In genomic region chr13:75900928-75901327, GRCm38 (mm10) we compare ENCODE assay signal across 7 mouse cellular contexts. TPM values are rescaled to one million over a fixed set of nuclear protein-coding genes. Genes with fewer than 3 reads are reported as not detected.
DNase-seq lines count a peak whose midpoint lies in the region; ATAC-seq and TF ChIP-seq lines count a peak whose summit lies in the region.
"Not testable (repeated sequence)": the region's sequence is repeated elsewhere in the genome, so short reads cannot be mapped to it uniquely, and the experiment has no call there.
"Had no signal": no experiment of that assay in that cellular context is flagged by ENCODE, and none has a peak within 500 bp of the region (broad histone marks: within the 10 kb centered on the region; RNA-seq: fewer than 3 reads in every experiment).

No protein-coding gene starts in this region.

- H3K36me3 ChIP-seq in heart, postnatal 0 days (replicated peaks; ENCODE audit: control insufficient read depth, insufficient read depth, low read length); liver, embryonic 14.5 days (replicated peaks; ENCODE audit: control insufficient read depth, insufficient read depth, low read depth): not testable (repeated sequence)

- not testable (repeated sequence) for H3K27ac ChIP-seq in gastrocnemius, adult 2 months; heart, postnatal 0 days (ENCODE audit: low read depth); liver, embryonic 14.5 days

- H3K4me1 ChIP-seq in heart, postnatal 0 days (ENCODE audit: control insufficient read depth, insufficient read depth); liver, embryonic 14.5 days (replicated peaks; ENCODE audit: control insufficient read depth in 2 of 2, insufficient read depth in 2 of 2, low read length in 1 of 2): not testable (repeated sequence)

- not testable (repeated sequence) for H3K9me3 ChIP-seq in heart, postnatal 0 days (replicated peaks; ENCODE audit: control insufficient read depth, low read length); liver, embryonic 14.5 days (ENCODE audit: control insufficient read depth, low read length)

- not testable (repeated sequence) for H3K27me3 ChIP-seq in heart, postnatal 0 days (ENCODE audit: control insufficient read depth, insufficient read depth, low read length); liver, embryonic 14.5 days (ENCODE audit: control insufficient read depth, insufficient read depth, low read length)

- not testable (repeated sequence) for H3K4me3 ChIP-seq in gastrocnemius, adult 2 months; heart, postnatal 0 days (ENCODE audit: low read depth, low read length); liver, embryonic 14.5 days (ENCODE audit: insufficient read depth in 1 of 2, low read depth in 2 of 2, low read length in 2 of 2)

- DNase-seq in ES-CJ7 (ENCODE audit: low read depth, low spot score), result peak; percentile 19
- DNase-seq in gastrocnemius, adult 2 months; heart, postnatal 0 days (ENCODE audit: low spot score); liver, embryonic 14.5 days (ENCODE audit: low read depth in 3 of 3, low spot score in 3 of 3): not testable (repeated sequence)
- DNase-seq in kidney, adult 9 months, result peak; percentile 19

- not testable (repeated sequence) for H3K9ac ChIP-seq in heart, postnatal 0 days (replicated peaks; ENCODE audit: low read depth, low read length); liver, embryonic 14.5 days (replicated peaks)

- WGBS in heart, postnatal 0 days, result 97% methylated on average over 1 of the region's 1 CpGs
- WGBS in liver, embryonic 14.5 days (ENCODE audit: insufficient replicate concordance), result 63% methylated on average over 1 of the region's 1 CpGs

- TF ChIP-seq CTCF in gastrocnemius, adult 2 months (IDR thresholded peaks at IDR 0.05), result 0 out of 2 replicates have a peak, but pooled peaks have one; percentile 10
- TF ChIP-seq CTCF in heart, postnatal 0 days (IDR thresholded peaks at IDR 0.05; ENCODE audit: low read depth), result 0 out of 2 replicates have a peak, but pooled peaks have one; percentile 14
- TF ChIP-seq CTCF in liver, embryonic 14.5 days (IDR thresholded peaks at IDR 0.05; ENCODE audit: low read depth), result peak; percentile 31

- H3K4me2 ChIP-seq in heart, postnatal 0 days (ENCODE audit: low read depth, low read length); liver, embryonic 14.5 days (ENCODE audit: low read depth): not testable (repeated sequence)

- not testable (repeated sequence) for TF ChIP-seq EP300 in heart, postnatal 0 days (IDR thresholded peaks at IDR 0.05; ENCODE audit: low read depth); liver, embryonic 14.5 days (IDR thresholded peaks at IDR 0.05; ENCODE audit: low read depth)

- intact Hi-C loops in gastrocnemius, adult 2 months (cut with DNase I), result not testable (repeated sequence)

- not testable (repeated sequence) for ATAC-seq in heart, postnatal 0 days (ENCODE audit: insufficient read depth, low read depth); liver, embryonic 14.5 days (ENCODE audit: insufficient read depth)

RNA-seq across cellular contexts. Expression of gene Rhobtb3, which starts 42.8 kb away (rescaled TPM):
- total RNA-seq in gastrocnemius, adult 2 months (2021), result 10 to 100 TPM; 16.7 to 16.9 TPM
- total RNA-seq in heart, postnatal 0 days (2014; rRNA removed; ENCODE audit: low replicate concordance), result 27.1 and 29.8 TPM in 2 replicates
- polyA plus RNA-seq in heart, postnatal 0 days (2015; fragmentation: Nextera tagmentation; extraction: Ambion mirVana), result 12.9 and 13.7 TPM in 2 replicates
- 1.2 and 1.9 TPM in 2 replicates for polyA plus RNA-seq in liver, embryonic 14.5 days (2012; rRNA removed)
- polyA plus RNA-seq in liver, embryonic 14.5 days (2014; fragmentation: Nextera tagmentation; extraction: Ambion mirVana), result 3.4 and 4.0 TPM in 2 replicates
- total RNA-seq: MEL had no signal
- polyA plus RNA-seq: activated CD4-positive, CD25-positive, alpha-beta regulatory T cell, adult 4 months had no signal
